Mouse (Mus musculus): Measurements from ENCODE around the gene Hmcn1. TPM values are rescaled to one million over a fixed set of nuclear protein-coding genes. Genes with fewer than 3 reads are reported as not detected.

Gene Hmcn1
- total RNA-seq (2022), result 1 to 10 TPM; 1.4 to 2.6 (median 2.2) TPM

DNA sequence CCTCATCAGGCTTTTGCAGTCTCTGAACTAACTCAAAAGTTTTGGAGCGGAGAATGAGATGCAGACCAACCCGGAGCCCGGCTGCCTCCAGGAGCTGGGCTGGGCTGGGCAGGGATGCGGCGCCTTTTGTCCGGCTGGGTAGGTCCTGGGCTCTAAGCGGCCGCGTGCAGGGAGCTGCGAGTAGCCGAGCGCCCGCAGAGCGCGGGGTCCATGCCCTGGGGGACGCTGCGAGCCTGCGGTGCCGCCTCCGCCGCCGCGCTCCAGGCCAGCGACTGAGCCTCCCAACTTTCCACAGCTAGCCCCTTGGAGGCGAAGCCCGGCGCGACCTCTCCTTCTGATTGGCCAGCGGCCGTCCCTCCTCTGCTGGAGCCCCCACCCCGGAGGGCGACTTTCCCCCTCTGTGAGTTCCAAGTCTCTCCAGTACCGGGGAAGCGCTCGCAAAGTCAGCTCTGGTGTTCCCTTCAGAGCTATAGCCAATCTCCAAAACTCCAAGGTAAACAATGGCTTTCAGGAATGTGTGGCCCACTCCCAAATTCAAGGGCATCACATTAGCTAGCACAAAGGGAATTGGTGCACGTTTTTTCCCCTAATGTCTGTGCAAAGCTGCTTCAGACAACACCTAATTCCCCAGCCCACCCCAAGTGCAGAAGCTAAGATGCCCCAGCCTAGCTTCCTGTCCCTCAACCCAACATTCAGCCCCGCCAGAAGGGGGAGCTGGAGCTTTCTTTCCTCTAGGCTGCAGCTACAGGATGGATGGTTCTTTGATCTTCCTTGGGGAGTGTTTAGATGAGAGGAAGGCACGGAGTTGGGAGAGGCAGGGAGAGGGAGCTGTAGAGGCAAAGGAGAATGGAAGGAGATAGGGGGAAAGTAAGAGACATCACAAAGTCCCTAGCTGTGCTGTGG, at the start of gene Hmcn1:
Gene Hmcn1, minus strand, starts transcription at position 274 of the 903 bp plus-strand sequence.
- DNase-seq (ENCODE audit: low spot score in 2 of 2), result no peak

DNA sequence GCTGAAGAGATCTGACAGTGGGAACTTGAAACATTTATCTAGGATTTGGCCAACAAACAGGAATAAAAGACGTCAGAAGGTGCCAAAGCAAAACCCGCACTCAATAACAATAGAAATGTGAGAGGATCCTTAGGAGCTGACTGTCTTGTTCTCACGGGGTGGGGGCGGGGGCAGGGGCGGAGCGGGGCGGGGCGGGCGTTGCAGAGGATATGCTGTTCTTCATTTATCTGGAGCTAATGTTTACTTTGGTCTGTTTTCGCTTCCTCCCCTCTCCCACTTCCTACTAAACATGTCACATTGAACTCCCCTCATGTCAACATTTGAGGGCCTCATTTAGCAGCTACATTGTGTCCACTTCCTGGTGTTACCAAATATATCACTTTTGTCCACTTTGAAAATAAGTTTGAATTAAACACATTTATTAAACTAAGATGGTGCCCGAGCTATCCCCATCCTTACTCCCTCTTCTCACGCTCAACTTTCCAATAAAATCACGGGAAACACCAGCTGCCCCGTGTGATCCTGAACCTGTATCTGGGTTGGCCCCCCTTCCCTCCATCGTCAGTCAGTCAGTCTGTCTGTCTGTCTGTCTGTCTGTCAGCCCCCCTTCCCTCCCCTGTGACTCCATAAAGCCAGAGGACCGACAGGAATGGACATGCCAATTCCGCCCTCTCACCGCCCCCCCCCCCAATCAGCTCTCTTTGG, 47.9 kb upstream of the Hmcn1 start:
- DNase-seq (ENCODE audit: low spot score in 2 of 2), result no peak

DNA sequence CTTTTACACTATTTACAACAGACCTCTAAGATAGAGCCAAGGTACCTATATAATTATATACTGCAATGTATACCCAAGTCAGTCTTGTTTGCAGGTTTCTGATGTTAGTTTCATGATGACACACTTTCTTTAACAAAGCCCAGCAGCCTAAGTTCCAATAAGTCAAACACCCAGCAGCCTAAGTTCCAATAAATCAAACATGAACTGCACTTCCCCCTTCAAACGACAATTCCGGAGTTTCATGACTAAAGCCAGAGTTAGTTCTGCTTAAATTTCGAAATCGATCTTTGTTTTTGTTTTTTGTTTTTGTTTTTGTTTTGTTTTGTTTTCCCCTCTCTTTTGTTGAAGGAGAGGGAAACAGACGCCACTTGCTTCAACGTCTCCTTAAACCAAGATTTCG, 47.1 kb upstream of the Hmcn1 start:
- no peak for DNase-seq (ENCODE audit: low spot score in 2 of 2)

DNA sequence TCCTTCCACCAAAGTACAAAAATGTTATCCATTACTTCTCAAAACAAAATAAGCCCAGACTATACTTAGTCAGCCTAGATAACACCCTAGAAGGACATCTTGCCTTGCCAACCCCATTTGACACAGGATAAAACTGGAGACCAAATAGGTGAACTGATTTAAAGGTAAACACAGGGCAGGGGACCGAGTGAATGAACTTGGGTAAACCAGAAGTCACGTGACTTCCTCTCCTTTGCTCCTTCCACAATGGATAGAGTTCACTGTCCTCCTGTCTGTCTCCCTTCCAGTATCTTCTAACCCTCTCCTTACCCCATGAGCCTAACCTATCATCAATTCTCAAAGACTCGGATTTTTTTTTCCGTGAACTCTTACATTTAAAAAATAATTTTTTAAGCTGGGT, 46.0 kb upstream of the Hmcn1 start:
- no peak for DNase-seq (ENCODE audit: low spot score in 2 of 2)

DNA sequence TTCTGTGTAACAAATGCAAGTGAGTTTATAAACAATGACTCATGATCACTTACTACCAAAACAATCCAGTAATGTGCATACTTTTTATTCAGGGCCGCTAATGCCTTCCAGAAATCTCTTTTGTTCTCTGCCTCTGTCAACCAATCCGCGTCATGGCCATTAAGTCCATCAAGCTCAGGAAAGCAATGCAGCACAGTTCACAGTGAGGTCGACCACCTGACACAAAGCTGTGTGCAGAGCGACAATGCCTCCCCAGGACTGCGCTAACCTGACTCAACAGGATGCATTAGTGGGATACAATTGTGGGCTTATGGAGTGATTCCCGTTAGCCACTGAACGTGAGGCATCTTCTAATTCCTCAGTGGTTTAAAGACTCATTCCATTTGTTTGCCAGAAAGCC, 45.3 kb upstream of the Hmcn1 start:
- DNase-seq (ENCODE audit: low spot score in 2 of 2), result no peak

DNA sequence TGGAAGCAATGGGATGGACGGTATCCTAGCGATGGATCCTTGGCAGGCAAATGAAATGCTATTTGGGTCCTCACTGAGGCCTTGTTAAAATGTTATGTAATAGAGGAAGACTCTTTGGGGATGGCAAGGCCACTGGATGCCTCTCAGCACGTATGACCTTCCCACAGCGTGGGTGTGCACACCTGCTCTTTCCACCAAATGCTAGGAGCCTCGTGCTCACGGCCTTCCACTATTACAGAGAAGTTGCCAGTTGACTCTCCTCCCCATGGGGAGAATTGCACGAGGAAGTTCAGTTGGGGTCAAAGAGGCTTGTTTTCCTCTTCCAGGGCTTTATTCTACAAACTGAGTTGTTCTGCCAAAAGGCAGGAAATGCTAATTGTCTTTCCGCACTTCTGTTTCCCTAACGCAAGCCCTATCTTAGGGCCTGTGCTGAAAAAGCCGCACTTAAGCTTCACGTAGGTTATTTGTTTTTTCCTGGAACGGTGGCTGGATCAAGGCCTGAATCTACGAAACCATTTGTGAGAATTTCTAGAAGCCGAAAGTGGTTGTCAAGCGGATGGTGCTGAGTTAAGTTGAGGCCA, 43.3 kb upstream of the Hmcn1 start:
- no peak for DNase-seq (ENCODE audit: low spot score in 2 of 2)

DNA sequence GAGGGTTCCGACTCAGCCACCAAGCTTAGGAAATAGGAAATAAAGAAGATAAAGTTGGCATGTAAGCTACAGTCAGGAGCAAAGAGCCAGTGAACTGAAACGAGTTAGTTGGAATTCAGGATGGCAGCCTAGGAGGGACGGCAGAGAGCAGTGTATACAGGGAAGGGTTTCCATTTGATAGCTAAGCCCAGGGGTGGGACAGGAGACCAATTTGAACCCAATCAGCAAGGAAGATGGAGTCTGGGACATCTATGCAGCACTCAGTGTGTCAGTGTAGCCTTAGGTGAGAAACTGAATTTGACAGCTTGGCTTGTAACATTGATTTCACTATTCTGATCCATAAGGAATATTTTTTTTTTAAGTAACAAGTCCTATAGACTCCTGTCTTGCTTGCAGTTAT, 42.5 kb upstream of the Hmcn1 start:
- no peak for DNase-seq (ENCODE audit: low spot score in 2 of 2)

DNA sequence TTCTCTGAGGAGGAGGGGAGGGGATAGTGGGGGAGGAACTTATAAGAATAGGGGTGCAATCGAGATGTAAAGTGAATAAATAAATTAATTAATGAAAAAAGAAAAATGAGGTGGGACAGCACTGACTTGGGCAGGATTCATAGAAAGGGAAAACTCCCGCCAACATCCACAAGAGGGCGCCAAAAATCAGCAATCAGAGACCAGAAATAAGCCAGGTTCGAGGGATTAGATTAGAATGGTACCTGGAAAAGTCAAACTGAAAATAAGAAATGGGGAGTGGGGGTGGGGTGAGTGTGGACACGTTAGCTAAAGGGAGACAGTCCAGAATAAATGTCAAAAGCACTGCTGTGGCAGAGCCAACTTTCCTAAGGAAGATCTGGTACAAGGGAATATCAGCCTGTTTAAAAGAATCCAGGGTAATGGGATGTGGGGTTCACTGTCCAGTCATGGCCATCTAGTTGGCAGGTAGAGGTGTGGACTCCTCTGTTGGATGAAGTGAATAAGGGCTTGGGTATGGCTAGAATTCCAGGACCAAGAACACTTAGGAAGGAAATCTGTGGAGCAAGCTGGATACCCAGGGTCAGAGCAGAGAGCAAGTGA, 41.9 kb upstream of the Hmcn1 start:
- peak in 1 of 2 experiments; percentile 64 for DNase-seq (ENCODE audit: low spot score in 2 of 2)

DNA sequence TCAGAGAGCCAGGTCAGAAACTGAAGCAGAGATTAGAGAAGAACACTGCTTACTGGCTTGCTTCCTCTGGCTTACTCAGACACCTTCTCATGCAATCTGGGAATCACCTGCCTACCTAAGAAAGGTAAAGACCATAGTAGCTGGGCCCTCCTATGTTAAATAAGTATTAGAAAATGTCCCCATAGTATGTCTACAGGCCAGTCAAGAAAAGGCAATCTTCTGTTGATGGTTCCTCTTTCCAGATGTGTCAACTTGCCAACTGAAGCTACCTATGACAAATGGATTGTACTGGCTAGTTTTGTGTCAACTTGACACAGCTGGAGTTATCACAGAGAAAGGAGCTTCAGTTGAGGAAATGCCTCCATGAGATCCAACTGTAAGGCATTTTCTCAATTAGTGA, 40.1 kb upstream of the Hmcn1 start:
- DNase-seq (ENCODE audit: low spot score in 2 of 2), result no peak

DNA sequence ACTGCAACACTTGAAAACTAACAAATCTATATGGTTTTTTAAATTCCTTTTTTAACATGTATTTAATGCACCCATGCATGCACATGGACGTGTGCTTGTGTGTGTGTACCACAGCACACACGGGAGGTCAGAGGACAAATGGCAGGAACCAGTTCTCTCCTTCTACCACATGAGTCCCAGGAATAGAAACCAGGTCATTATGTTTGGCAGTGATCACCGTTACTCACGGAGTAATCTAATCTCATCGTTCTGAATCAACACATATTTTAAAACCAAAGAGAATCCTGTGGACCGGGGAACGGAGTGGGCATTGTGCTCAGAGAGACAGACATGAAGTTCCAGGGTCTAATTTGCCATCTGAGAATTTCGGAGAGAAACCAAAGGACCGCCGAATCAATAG, 38.3 kb upstream of the Hmcn1 start:
- no peak for DNase-seq (ENCODE audit: low spot score in 2 of 2)

DNA sequence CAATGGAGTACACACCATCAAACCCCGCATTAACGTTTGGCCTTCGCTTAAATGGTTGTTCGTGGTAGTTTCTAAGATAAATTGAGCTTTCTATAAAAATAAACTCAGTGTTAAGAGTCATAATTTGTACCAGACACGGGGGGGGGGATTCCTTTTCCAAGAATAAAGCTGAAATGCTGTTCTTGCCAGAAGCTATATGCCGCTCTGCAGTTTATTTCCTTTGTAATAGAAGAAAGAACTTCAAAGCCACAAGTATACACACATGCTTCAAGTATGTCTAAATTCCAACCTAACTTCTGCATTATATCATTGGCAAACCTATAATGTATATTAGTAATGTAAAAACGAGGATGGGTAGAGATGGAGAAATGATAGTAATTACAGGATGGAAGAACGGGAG, 37.9 kb upstream of the Hmcn1 start:
- no peak for DNase-seq (ENCODE audit: low spot score in 2 of 2)

DNA sequence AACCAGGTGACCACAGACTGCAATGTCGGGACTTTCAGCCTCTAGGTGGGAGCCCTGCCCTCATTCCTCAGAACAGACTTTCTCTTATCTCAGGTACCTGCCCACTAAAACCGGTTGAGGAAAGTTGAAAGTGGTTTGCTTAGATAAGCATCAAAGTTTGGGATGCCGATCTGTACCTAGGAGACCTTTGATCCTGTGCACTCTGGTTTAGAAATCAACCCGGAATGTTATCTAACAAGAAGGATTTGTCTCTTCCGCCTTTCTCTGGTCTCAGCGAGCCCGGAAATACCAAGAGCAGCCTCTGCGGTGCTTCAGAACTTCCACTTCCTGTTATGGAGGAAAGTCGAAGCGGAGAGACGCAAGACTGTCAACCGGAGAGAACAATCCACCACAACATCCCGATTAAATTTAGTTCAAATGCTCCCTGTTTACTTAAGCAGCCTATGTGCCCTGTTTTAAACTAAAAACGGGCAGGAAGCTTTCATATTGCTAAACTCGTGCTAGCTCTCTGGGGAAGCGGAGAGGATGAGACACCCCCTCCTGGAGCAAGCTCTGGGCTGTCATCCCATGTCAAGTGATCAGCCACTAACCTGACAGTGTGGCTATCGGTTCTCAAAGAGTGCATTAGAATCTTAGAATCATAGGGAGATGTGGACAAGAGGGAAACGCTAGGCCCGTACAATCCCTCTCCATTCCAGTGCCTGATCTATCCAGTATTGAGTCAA, 32.0 kb upstream of the Hmcn1 start:
- no peak for DNase-seq (ENCODE audit: low spot score in 2 of 2)

DNA sequence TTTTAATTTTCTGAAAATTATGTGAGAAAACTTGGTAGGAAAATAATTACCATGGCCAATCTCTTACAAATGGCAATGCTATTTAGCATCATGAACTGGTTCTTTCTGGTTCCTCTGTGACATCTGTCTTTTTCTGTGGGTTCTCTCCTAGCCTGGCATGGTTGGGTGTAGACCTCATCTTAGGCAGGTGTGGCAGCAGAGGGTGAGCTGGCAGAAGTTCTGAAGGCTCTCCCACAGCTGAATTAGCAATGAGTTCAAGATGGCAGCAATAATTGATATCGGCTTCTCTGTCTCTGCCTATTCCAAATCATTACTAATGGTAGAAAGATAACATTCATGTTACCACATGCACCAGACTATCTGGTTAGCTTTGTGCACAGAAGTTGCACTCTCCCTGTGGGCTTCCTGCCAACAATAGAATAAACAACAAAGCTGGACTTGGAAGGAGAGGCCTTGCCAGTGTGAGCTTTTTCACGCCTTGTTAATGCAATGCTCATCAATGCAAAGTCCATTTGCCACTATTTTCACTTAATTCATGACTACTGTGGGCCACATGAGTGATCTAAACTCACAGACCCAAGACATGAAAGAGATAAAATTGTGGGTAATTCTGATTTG, 26.1 kb upstream of the Hmcn1 start:
- DNase-seq (ENCODE audit: low spot score in 2 of 2), result no peak

DNA sequence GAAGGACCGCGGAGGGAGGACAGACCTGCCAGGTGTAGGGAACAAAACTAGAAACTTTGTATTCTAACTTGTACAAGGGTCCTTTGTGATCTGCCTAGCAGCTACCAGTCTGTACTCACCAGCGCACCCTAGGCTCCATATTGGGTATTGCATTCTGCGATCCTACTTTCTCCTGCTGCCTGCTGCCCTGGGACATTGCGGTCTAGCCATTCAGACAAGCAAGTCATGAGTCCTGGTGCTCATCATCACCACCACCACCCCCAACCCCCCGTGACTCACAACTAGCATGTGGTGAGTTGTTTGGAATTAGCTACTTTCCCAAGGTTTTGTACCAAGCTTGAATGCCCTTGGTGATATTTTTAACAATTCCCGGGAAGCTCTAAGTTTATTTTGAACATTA, 17.8 kb upstream of the Hmcn1 start:
- peak; percentile 12 to 23 for DNase-seq (ENCODE audit: low spot score in 2 of 2)

DNA sequence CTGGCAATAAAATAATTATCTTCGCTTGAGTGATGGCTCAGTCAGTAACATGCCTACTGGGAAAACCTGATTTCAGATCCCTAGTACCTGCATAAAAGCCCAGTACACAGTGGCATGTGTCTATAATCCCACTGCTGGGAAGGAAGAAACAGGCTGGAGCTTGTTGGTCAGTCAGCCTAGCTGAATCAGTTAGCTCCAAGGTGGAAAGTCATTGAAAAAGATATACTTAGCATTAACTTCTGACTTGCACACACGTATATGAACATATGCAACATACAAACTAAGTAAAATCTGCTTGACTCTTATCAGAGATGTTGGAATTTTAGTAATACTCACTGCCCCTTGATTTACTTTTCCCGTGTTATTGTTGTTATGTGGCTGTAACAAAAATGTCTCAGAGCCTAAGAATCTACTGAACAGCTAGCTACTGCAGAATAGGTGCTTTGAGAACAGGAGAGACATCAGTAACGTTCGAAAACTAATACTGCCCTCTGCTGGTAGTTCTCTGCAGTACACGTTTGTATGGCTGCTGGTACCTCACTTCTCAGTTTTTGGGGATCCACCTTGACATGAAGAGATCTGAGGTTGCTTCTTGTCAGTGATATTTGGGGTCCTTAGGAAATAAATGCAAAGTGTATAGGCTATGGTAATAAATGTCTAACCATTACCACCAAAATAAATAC, 16.0 kb upstream of the Hmcn1 start:
- DNase-seq (ENCODE audit: low spot score in 2 of 2), result peak in 1 of 2 experiments; percentile 15

DNA sequence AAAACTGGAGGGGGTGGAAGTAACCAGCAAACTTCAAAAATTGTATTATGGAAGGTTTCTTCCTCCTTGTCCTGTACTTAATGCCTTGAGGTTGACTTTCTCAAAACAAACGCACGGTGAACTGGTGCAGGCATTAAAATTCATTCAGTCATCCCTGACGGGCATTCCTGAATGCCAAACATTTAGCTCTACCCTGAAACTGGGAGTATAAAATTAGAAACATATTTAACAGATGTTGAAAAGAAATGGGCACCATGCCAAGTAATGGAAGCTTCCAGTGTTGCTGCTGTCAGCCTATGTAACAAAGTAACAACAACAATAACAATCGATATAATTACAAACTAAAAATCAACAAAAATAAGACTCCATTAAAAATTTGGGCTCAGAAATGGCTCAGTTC, 14.5 kb upstream of the Hmcn1 start:
- DNase-seq (ENCODE audit: low spot score in 2 of 2), result no peak

DNA sequence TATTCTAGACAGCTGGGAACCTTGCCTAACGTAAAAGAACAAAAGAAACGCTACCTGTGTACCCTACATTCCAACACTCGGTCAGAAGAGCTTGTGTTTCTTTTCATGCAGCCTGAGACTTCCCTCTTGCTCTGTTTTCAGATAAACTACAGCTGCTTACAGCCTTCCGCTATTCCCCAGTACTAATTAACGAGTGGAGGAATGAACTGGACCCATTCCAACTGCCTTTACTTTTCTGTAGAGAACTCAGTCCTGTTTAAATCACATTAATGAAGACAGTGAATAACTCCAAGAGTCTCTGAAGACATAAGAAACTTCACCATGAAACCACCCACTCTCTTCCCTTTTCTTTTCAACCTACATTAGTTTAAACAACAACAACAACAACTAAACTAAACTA, 10.8 kb upstream of the Hmcn1 start:
- no peak for DNase-seq (ENCODE audit: low spot score in 2 of 2)

DNA sequence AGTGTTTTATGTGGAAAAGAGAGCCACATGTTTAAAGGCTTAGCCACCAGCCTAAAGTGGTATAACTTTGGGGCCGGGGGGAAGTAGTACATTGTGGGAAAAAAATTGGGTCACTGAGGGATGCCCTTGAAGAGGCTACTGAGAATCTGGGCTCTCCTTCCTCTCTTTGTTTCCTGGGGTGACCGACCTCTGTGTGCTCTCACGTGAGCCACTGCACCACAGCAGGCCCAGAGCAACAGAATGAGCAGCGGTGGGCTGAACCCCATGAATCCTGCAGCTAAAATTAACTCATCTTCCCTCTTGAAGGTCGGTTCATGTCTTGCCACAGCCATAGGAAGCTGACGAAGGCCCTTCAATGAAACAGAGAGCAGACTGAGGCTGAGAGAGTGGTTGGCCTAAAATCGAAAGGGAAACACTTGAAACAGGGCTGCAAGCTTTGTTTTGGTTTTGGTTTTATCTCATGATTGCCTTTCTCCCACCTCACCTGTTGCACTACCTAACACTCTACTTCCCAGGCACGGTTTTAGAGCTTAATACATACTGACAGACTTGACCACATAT, 8.7 kb upstream of the Hmcn1 start:
- DNase-seq (ENCODE audit: low spot score in 2 of 2), result no peak

DNA sequence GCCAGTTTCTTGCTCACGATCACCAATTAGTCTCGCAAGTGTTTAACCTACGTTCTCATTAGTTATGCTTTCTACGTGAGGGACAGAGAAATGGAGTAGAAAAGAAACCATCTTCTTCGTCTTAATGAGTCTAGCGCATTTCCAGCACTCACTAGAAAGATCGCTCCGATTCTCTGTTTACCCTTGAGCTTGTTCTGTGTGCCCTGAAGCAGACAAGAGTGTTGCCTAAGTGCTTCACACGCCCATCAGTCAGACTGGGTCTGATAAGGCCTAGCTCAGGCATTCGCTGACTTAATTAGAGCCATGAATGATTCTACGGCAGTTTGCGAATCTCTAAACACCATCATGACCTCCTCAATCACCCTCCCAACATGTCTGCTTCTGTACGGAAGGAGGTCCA, 7.5 kb upstream of the Hmcn1 start:
- DNase-seq (ENCODE audit: low spot score in 2 of 2), result no peak

DNA sequence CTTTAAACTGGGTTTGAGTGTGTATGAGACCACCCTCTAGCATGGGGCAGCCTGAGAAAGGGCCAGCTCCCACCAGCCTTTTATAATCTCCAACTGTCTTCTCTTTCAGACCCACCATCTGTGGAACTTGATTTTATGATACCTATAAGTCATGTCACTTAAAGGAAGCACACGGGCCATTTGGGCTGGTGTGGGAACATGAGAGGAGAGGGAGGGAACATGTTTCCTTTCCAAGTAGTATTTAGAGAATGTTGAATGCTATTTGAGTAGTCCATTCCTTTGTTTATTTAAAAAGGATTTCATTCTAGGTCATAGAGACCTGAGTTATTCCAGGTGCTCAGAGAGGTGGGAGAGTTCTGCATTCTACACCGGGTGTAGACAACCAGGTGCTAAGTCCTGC, 1.4 kb upstream of the Hmcn1 start:
- DNase-seq (ENCODE audit: low spot score in 2 of 2), result no peak

Data from left cerebral cortex, adult 8-10 months (tissue).